7 mouse cellular contexts compared by ENCODE assay signal in genomic region chr1:184034011-184034557, GRCm38 (mm10). TPM values are rescaled to one million over a fixed set of nuclear protein-coding genes. Genes with fewer than 3 reads are reported as not detected.
DNase-seq lines count a peak whose midpoint lies in the region; ATAC-seq and TF ChIP-seq lines count a peak whose summit lies in the region.

Gene 1700056E22Rik, minus strand, starts transcription at chr1:184034301.

- H3K27ac ChIP-seq in embryonic facial prominence, embryonic 13.5 days, result peak within 1 kb of the TSS; percentile 93
- H3K27ac ChIP-seq in kidney, adult 2 months (ENCODE audit: insufficient read depth, low read depth, low read length), result peak within 1 kb of the TSS; percentile 72
- peak within 1 kb of the TSS; percentile 97 for H3K27ac ChIP-seq in limb, embryonic 12.5 days
- peak within 1 kb of the TSS; percentile 93 for H3K27ac ChIP-seq in midbrain, embryonic 15.5 days
- H3K27ac ChIP-seq in spleen, adult 2 months (ENCODE audit: insufficient read depth, low read length), result peak within 1 kb of the TSS; percentile 99

- H3K27me3 ChIP-seq in embryonic facial prominence, embryonic 13.5 days, result peaks cover 9% of the 10 kb centered on the region; the same call in 1 of the 2 replicates
- no peaks in the 10 kb centered on the region for H3K27me3 ChIP-seq in kidney, adult 2 months (replicated peaks; ENCODE audit: control insufficient read depth, insufficient read depth, low read length)
- peaks cover 15% of the 10 kb centered on the region for H3K27me3 ChIP-seq in limb, embryonic 12.5 days
- no peaks in the 10 kb centered on the region for H3K27me3 ChIP-seq in midbrain, embryonic 15.5 days (replicated peaks)
- no peaks in the 10 kb centered on the region for H3K27me3 ChIP-seq in spleen, adult 2 months (ENCODE audit: control insufficient read depth, insufficient read depth, low read length)

- no peak for TF ChIP-seq CTCF in kidney, adult 2 months (conservative IDR thresholded peaks at IDR 0.05; ENCODE audit: insufficient read depth, insufficient read length, low read depth, low read length)
- no peak for TF ChIP-seq CTCF in spleen, adult 2 months (IDR thresholded peaks at IDR 0.05; ENCODE audit: extremely low read depth, insufficient read depth, insufficient read length, insufficient replicate concordance)

- peak; percentile 98 to 99 for DNase-seq in adrenal gland, postnatal 36 days
- DNase-seq in heart, adult 18-20 months, result peak; percentile 98 to 99
- DNase-seq in kidney, adult 2 months, result peak; percentile 99
- peak; percentile 98 to 99 for DNase-seq in spleen, adult 2 months (ENCODE audit: low read depth in 1 of 2, low spot score in 2 of 2)

- under 1% methylated on average over 38 of the region's 38 CpGs for WGBS in embryonic facial prominence, embryonic 13.5 days
- under 1% methylated on average over 38 of the region's 38 CpGs for WGBS in kidney, adult 2 months
- WGBS in limb, embryonic 12.5 days, result under 1% methylated on average over 38 of the region's 38 CpGs
- WGBS in midbrain, embryonic 15.5 days, result under 1% methylated on average over 38 of the region's 38 CpGs
- WGBS in spleen, adult 2 months, result 1% methylated on average over 38 of the region's 38 CpGs

- H3K4me1 ChIP-seq in embryonic facial prominence, embryonic 13.5 days, result peaks cover 15% of the 10 kb centered on the region
- H3K4me1 ChIP-seq in kidney, adult 2 months (ENCODE audit: control insufficient read depth, insufficient read depth, low read length), result no peaks in the 10 kb centered on the region
- peaks cover 17% of the 10 kb centered on the region for H3K4me1 ChIP-seq in limb, embryonic 12.5 days (replicated peaks)
- peaks cover 25% of the 10 kb centered on the region for H3K4me1 ChIP-seq in midbrain, embryonic 15.5 days
- peaks cover 10% of the 10 kb centered on the region; the same call in 1 of the 2 replicates for H3K4me1 ChIP-seq in spleen, adult 2 months (ENCODE audit: control insufficient read depth, insufficient read depth, insufficient read length)

- H3K36me3 ChIP-seq in embryonic facial prominence, embryonic 13.5 days, result 0 out of 2 replicates have a peak, but pooled peaks cover 6% of the 10 kb centered on the region
- no peaks in the 10 kb centered on the region for H3K36me3 ChIP-seq in kidney, adult 2 months (ENCODE audit: control insufficient read depth, insufficient read depth, low read length)
- H3K36me3 ChIP-seq in limb, embryonic 12.5 days, result peaks cover 6% of the 10 kb centered on the region; the same call in 1 of the 2 replicates
- H3K36me3 ChIP-seq in midbrain, embryonic 15.5 days (replicated peaks), result no peaks in the 10 kb centered on the region
- H3K36me3 ChIP-seq in spleen, adult 2 months (ENCODE audit: control insufficient read depth, insufficient read depth, low read length), result no peaks in the 10 kb centered on the region; the same call in 1 of the 2 replicates

- peak within 1 kb of the TSS; percentile 71 for H3K4me3 ChIP-seq in embryonic facial prominence, embryonic 13.5 days
- peak within 1 kb of the TSS; percentile 81 for H3K4me3 ChIP-seq in kidney, adult 2 months (ENCODE audit: insufficient read depth, low read depth, low read length)
- H3K4me3 ChIP-seq in limb, embryonic 12.5 days (replicated peaks), result peak within 1 kb of the TSS; percentile 74
- H3K4me3 ChIP-seq in midbrain, embryonic 15.5 days, result peak within 1 kb of the TSS; percentile 72
- H3K4me3 ChIP-seq in spleen, adult 2 months (ENCODE audit: extremely low read depth, insufficient read depth, insufficient read length), result peak within 1 kb of the TSS; percentile 86

- peak; percentile 100 for ATAC-seq in embryonic facial prominence, embryonic 13.5 days (ENCODE audit: insufficient number of reproducible peaks, insufficient read depth, low FRiP score, low TSS enrichment, low read depth)
- peak; percentile 99 for ATAC-seq in limb, embryonic 12.5 days (ENCODE audit: insufficient number of reproducible peaks, insufficient read depth, low FRiP score, low TSS enrichment, low read depth)
- ATAC-seq in midbrain, embryonic 15.5 days (replicated peaks), result peak; percentile 99

- peak within 1 kb of the TSS; percentile 86 for H3K9ac ChIP-seq in embryonic facial prominence, embryonic 13.5 days
- H3K9ac ChIP-seq in limb, embryonic 12.5 days (replicated peaks), result peak within 1 kb of the TSS; percentile 86
- H3K9ac ChIP-seq in midbrain, embryonic 15.5 days, result peak within 1 kb of the TSS; percentile 74

- no peaks in the 10 kb centered on the region for H3K9me3 ChIP-seq in embryonic facial prominence, embryonic 13.5 days
- H3K9me3 ChIP-seq in limb, embryonic 12.5 days, result no peaks in the 10 kb centered on the region
- no peaks in the 10 kb centered on the region for H3K9me3 ChIP-seq in midbrain, embryonic 15.5 days

- H3K4me2 ChIP-seq in embryonic facial prominence, embryonic 13.5 days, result peak within 1 kb of the TSS; percentile 80
- H3K4me2 ChIP-seq in limb, embryonic 12.5 days, result peak within 1 kb of the TSS; percentile 84
- peak within 1 kb of the TSS; percentile 93 for H3K4me2 ChIP-seq in midbrain, embryonic 15.5 days

- no peak for TF ChIP-seq POLR2A in kidney, adult 2 months (IDR thresholded peaks at IDR 0.05; ENCODE audit: low read depth, low read length)
- TF ChIP-seq POLR2A in spleen, adult 2 months (IDR thresholded peaks at IDR 0.05; ENCODE audit: low read depth, low read length), result peak; percentile 68

RNA-seq across cellular contexts. Expression of gene 1700056E22Rik, which starts in this region (rescaled TPM):
- total RNA-seq in adrenal gland, postnatal 36 days (2021), result 1 to 10 TPM; 1.8 to 2.5 TPM
- polyA plus RNA-seq in embryonic facial prominence, embryonic 13.5 days (2015; fragmentation: Nextera tagmentation; extraction: Ambion mirVana), result 1.1 and 1.5 TPM in 2 replicates
- total RNA-seq in heart, adult 18-20 months (2021), result 1 to 10 TPM in 1 of 2 experiments, under 1 TPM in 1; 0.55 to 1.6 TPM
- polyA plus RNA-seq in kidney, adult 2 months (2012; rRNA removed), result 0.63 and 0.91 TPM in 2 replicates
- polyA plus RNA-seq in limb, embryonic 12.5 days (2016; fragmentation: Nextera tagmentation; extraction: Ambion mirVana), result 0.73 and 1.3 TPM in 2 replicates
- polyA plus RNA-seq in midbrain, embryonic 15.5 days (2015; fragmentation: Nextera tagmentation; extraction: Ambion mirVana), result 0.84 and 1.2 TPM in 2 replicates
- polyA plus RNA-seq in spleen, adult 2 months (2012; rRNA removed), result 1.8 and 3.3 TPM in 2 replicates

Comparison
In these comparisons a context has a peak if more than half of its experiments do, and no peak if none do; other contexts are left out.
1. Peak in every context shown above with its lines: DNase-seq, ATAC-seq, H3K4me3 ChIP-seq and H3K27ac ChIP-seq.
2. Peak in DNase-seq, H3K4me3 ChIP-seq and H3K27ac ChIP-seq in kidney, adult 2 months; RNA of the gene not detected or under 1 TPM.